Mouse (Mus musculus): ENCODE measurements at regions not wholly inside any gene's neighbourhood (a gene's known extent, or its start where the extent isn't known, plus 50 kb on each side); places are given as distances from the start of the nearest gene placed in this dataset.

GRCm38 (mm10) chr3:130795396-130795795, 65.2 kb upstream of the Rpl34 start:
- no peak for TF ChIP-seq CTCF (IDR thresholded peaks at IDR 0.05; ENCODE audit: low read depth)
- TF ChIP-seq EP300 (IDR thresholded peaks at IDR 0.05; ENCODE audit: low read depth): no peak
